Mouse (Mus musculus): ENCODE results near the gene Jmjd1c. TPM values are rescaled to one million over a fixed set of nuclear protein-coding genes. Genes with fewer than 3 reads are reported as not detected.
"Not testable (repeated sequence)": the region's sequence is repeated elsewhere in the genome, so short reads cannot be mapped to it uniquely, and the experiment has no call there.

The Jmjd1c gene
- polyA plus RNA-seq, 1 experiment: 42.4 TPM

DNA sequence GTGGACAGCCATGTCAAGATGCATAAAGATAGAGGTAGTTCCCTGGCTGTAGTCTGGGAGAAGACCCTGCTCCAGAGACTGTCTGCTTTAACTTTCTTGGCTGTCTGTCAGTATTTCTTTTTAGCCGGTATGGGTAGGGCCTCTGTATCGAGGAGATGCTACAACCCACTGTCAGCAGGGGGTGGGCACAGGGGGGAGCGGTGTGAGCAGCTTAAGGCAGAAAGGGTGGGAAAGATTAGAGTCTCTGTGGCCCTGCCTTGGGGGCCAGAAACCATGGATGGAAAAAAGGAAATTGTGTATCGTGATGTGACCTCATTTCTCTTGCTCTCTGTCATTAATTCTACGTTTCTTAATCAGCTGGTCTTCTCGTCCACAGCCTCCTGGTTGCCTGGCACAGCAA lies 10.5 kb downstream of the Jmjd1c start:
- DNase-seq (ENCODE audit: low read depth): no peak

DNA sequence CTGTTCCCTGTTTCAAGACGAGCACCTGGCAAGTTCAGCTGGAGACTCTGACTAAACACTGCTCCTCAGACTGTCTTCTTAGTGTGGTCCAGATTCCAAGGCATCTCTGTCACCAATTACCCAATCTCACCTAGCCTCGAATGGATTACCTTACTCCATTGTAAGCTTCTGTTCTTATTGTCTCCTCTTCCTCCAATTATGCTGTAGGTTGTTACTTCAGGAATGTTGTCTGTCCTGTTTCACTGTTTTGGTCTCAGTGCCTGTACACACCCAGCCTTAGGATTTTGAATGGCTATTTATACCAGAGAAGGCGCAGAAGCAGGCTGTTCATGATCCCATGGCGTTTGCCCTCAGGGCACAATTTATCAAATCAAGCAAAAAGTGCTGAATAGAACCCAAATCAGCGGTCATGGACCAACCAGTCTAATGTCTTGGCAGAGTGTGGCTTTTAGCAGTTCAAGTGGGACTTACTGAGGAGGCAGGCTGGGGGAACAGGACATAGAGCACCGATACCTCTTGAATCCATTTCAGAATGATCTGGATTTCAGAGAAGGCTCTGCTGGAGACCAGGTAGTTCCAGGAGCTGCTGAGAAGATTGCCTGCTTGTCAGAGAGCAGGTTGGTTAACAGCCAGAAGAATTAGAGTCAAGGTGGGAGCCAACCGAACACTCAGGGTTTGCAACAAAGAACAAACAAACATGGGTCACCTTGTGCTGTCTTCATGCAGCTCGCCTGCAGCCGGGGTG lies 11.3 kb downstream of the Jmjd1c start:
- no peak for TF ChIP-seq CTCF (IDR thresholded peaks at IDR 0.05; ENCODE audit: borderline replicate concordance, extremely low read depth, insufficient read depth, insufficient read length)
- TF ChIP-seq POLR2A (IDR thresholded peaks at IDR 0.05; ENCODE audit: borderline replicate concordance, extremely low read depth, insufficient read depth, insufficient read length, poor library complexity, severe bottlenecking): no peak
- no peak for DNase-seq (ENCODE audit: low read depth)

More for the DNA sequence above, 10.5 kb downstream of the Jmjd1c start:
- no peak for TF ChIP-seq POLR2A (IDR thresholded peaks at IDR 0.05; ENCODE audit: borderline replicate concordance, extremely low read depth, insufficient read depth, insufficient read length, poor library complexity, severe bottlenecking)
- no peak for TF ChIP-seq CTCF (IDR thresholded peaks at IDR 0.05; ENCODE audit: borderline replicate concordance, extremely low read depth, insufficient read depth, insufficient read length)

DNA sequence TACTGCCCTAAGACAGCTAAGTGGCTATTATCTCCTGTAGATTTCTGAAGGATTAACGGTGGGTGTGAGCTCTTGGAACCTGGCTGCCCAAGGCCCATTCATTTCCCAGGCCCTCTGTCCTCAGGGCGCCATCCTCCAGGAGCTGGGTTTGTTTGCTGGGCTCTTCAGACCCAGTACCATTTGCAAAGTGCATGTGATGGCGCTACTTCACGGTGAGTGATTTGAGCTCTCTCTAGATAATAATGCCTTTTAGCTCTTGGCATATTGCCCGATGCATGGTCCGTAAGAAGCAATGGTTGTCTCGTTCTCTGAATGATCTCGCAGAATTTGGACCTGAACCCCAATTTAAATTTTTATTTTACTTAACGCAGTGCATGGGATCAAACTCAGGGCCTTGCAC lies 12.2 kb downstream of the Jmjd1c start:
- TF ChIP-seq CTCF (IDR thresholded peaks at IDR 0.05; ENCODE audit: borderline replicate concordance, extremely low read depth, insufficient read depth, insufficient read length): no peak
- TF ChIP-seq POLR2A (IDR thresholded peaks at IDR 0.05; ENCODE audit: borderline replicate concordance, extremely low read depth, insufficient read depth, insufficient read length, poor library complexity, severe bottlenecking): no peak
- DNase-seq (ENCODE audit: low read depth): peak; percentile 77

DNA sequence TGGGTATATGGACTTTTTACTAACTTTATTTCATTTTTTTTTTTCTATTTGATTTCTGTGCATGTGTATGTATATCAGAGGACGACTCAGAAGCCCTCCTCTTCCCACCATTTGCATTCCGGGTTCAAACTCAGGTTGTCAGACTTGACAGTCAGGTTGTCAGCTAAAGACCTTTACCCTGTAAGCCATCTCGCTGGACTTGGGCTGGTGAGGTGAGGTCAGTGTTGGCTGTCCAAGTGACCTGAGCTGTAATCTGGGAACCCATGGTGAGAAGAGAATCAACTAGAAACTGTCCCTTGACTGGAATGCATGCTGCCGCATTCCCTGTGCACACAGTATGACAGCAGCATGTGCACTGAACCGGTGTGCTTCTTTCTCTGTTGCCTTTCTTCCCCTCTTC lies 13.7 kb downstream of the Jmjd1c start:
- TF ChIP-seq POLR2A (IDR thresholded peaks at IDR 0.05; ENCODE audit: borderline replicate concordance, extremely low read depth, insufficient read depth, insufficient read length, poor library complexity, severe bottlenecking) (no peak), CTCF (IDR thresholded peaks at IDR 0.05; ENCODE audit: borderline replicate concordance, extremely low read depth, insufficient read depth, insufficient read length) (no peak)

DNA sequence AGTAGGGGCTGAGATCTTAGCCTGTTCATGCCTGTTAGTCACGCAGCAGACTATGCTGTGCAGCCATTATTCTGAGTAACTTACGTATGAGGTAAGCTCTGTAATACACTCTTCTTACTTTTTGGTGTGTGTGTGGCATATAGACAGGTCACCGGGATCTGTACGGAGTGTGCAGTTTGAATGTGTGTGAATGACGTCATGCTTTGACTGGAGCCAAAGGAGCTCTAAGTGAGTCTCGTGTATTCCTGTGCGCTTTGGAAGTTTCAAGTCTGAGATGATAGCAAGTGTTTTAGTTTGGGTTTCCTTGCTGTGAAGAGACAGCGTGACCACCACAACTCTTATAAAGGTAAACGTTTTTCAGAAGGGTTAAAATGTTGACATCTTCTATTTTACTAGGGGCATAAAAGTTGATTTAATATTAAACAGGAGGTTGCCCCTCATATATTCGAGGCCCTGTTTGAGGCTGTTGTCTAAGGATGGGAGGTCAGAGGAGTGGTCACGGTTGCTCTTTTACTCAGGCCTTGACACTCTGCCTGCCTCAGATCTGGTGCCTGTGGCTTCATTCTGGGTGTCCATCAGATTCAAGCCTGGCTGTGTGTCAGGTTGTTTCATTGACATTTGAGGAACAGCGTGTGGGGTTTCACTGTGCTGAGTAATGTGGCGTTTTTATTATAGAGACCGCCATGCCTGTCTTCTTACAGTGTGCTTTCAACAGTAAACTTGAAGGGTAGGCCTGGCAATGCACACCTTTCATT lies 15.3 kb downstream of the Jmjd1c start:
- DNase-seq (ENCODE audit: low read depth): peak; percentile 44
- TF ChIP-seq POLR2A (IDR thresholded peaks at IDR 0.05; ENCODE audit: borderline replicate concordance, extremely low read depth, insufficient read depth, insufficient read length, poor library complexity, severe bottlenecking) (no peak), CTCF (IDR thresholded peaks at IDR 0.05; ENCODE audit: borderline replicate concordance, extremely low read depth, insufficient read depth, insufficient read length) (no peak)

More for the DNA sequence above, 13.7 kb downstream of the Jmjd1c start:
- DNase-seq (ENCODE audit: low read depth): no peak

DNA sequence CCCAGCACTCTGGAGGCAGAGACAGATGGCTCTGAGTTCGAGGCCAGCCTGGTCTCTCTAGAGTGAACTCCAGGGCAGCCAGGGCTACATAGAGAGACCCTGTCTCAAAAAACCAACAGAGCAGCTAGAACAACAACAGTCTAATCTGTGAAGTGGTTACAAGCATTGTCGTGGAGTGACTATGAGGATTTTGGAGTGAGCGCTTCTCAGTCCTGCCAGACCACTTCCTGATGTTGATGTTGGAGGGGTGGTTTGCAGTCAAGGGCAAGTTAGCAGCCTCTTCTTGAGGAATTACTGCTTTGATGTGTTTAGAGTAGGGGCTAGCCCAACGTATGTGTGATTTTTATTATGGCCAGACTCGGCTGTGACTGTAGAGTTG lies 15.9 kb downstream of the Jmjd1c start:
- no peak for DNase-seq (ENCODE audit: low read depth)
- TF ChIP-seq CTCF (IDR thresholded peaks at IDR 0.05; ENCODE audit: borderline replicate concordance, extremely low read depth, insufficient read depth, insufficient read length) (no peak), POLR2A (IDR thresholded peaks at IDR 0.05; ENCODE audit: borderline replicate concordance, extremely low read depth, insufficient read depth, insufficient read length, poor library complexity, severe bottlenecking) (no peak)

DNA sequence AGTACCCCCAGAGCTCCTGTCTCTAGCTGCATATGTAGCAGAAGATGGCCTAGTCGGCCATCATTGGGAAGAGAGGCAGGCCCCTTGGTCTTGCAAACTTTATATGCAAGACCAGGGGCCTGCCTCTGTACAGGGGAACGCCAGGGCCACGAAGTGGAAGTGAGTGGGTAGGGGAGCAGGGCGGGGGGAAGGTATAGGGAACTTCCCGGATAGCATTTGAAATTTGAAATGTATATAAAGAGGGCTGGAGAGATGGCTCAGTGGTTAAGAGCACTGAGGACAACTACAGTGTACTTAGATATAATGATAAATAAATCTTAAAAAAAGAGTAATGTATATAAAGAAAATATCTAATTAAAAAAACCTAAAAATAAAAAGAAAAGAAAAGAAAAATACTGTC lies 17.0 kb downstream of the Jmjd1c start:
- DNase-seq (ENCODE audit: low read depth): not testable (repeated sequence)

DNA sequence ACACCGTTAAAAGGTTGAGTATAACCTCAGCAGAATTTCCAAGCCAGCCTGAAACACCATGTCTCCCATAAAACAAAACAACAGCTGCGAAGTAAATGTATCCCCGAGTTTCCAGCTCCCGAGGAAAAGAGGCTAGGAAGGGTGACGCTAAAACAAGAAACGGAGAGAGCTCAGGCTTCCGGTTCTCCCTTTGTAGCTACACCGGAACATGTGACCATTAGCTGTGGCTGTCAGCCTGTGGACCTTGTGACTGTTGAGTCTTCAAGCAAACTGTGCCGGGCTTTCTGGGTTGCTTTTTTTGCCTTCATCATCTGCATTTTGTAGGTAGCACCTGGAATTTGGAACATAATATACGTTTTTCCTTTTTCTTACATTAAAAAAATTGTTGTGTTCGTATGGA lies 17.9 kb downstream of the Jmjd1c start:
- TF ChIP-seq POLR2A (IDR thresholded peaks at IDR 0.05; ENCODE audit: borderline replicate concordance, extremely low read depth, insufficient read depth, insufficient read length, poor library complexity, severe bottlenecking) (no peak), CTCF (IDR thresholded peaks at IDR 0.05; ENCODE audit: borderline replicate concordance, extremely low read depth, insufficient read depth, insufficient read length) (no peak)
- DNase-seq (ENCODE audit: low read depth): no peak

DNA sequence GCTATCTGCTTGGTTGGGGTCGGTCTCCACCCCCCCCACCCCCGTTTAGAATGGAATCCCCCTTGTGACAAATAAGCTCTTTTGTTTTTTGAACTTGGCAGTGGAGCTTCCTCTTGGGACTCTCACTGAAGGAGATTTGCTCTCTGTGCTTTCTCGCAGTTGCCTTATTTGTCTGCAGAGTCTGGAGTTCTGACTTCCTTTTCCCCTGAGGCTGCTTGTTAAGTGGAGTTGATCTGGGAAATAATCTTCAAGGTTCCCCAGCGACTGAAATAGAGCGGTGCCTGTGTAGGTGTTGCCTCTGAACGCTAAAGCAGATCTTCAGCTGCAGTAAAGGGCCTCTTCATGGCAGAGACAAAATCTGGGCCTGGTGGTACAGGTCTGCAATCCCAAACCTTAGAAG lies 19.2 kb downstream of the Jmjd1c start:
- DNase-seq (ENCODE audit: low read depth): peak; percentile 62

DNA sequence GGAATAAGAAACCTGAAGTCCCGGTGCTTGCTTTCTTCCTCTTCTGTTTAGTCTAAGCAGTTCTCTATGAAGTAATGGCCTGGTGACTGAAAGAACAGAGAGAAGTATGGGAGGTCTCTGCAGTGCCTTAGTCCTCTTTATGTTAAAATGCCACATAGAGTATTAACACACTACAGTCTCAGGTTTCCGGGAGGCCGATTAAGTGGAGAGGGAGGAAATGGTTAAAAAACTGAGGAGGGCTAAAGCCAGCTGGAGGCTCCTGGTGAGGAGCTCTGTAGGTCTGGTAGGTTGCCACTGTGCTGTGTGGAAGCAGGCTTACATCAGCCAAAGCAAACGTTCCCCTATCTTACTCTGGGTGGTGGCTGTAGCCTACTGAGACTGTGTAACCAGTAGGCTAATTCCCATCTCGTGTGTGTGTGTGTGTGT lies 19.8 kb downstream of the Jmjd1c start:
- DNase-seq (ENCODE audit: low read depth): peak; percentile 55

More for the DNA sequence above, 19.2 kb downstream of the Jmjd1c start:
- TF ChIP-seq CTCF (IDR thresholded peaks at IDR 0.05; ENCODE audit: borderline replicate concordance, extremely low read depth, insufficient read depth, insufficient read length): no peak
- no peak for TF ChIP-seq POLR2A (IDR thresholded peaks at IDR 0.05; ENCODE audit: borderline replicate concordance, extremely low read depth, insufficient read depth, insufficient read length, poor library complexity, severe bottlenecking)

DNA sequence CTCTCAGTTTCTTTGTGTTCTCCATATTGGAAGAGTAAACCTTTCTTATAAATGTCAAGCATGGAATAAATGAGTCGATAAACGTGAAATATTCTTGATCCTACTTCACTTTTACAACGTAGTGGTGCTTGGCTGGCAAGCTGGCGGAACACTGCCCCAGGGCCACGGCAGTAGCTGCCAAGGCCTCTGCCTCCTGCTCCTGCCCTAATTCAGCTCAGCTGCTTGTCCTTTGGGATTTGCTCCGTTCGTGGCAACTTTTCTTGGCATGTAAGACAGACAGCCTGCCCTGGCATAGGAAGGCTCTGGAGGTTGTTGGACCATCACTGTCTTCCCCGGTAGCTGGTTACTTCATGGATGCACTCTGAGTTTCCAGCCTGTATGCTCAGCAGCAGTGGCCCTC lies 20.3 kb downstream of the Jmjd1c start:
- no peak for TF ChIP-seq POLR2A (IDR thresholded peaks at IDR 0.05; ENCODE audit: borderline replicate concordance, extremely low read depth, insufficient read depth, insufficient read length, poor library complexity, severe bottlenecking)
- no peak for TF ChIP-seq CTCF (IDR thresholded peaks at IDR 0.05; ENCODE audit: borderline replicate concordance, extremely low read depth, insufficient read depth, insufficient read length)
- peak; percentile 76 for DNase-seq (ENCODE audit: low read depth)

More for the DNA sequence above, 19.8 kb downstream of the Jmjd1c start:
- TF ChIP-seq POLR2A (IDR thresholded peaks at IDR 0.05; ENCODE audit: borderline replicate concordance, extremely low read depth, insufficient read depth, insufficient read length, poor library complexity, severe bottlenecking) (no peak), CTCF (IDR thresholded peaks at IDR 0.05; ENCODE audit: borderline replicate concordance, extremely low read depth, insufficient read depth, insufficient read length) (no peak)

DNA sequence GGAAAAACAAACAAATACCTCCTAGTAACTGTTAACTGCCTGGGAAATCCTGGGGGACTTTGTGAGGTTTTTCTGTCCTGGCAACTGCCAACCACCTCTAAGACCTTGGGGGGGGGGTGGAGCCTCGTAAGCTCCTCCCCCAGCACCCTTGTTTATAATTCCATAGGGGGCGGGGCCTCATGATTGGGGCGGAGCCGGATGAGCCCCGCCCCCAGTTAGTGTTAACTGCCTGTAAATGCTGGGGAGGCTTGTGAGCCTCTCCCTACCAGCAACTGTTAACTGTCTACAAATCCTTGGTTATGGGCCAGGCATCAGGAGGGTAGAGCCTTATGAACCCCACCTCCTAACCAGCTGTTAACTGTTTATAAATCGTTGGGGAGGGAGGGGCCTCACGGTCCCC lies 23.4 kb downstream of the Jmjd1c start:
- DNase-seq (ENCODE audit: low read depth): no peak
- no peak for TF ChIP-seq CTCF (IDR thresholded peaks at IDR 0.05; ENCODE audit: borderline replicate concordance, extremely low read depth, insufficient read depth, insufficient read length)
- TF ChIP-seq POLR2A (IDR thresholded peaks at IDR 0.05; ENCODE audit: borderline replicate concordance, extremely low read depth, insufficient read depth, insufficient read length, poor library complexity, severe bottlenecking): no peak

All from brain, embryonic 14.5 days (tissue).